Mouse (Mus musculus) small intestine, adult 2 months (tissue): ENCODE measurements at regions not wholly inside any gene's neighbourhood (a gene's known extent, or its start where the extent isn't known, plus 50 kb on each side); places are given as distances from the start of the nearest gene placed in this dataset.

ENCODE experiments used
- CTCF ChIP-seq: fragments of 200-500 bp; IDR thresholded peaks from 2 replicates; pipeline ENCODE4 v1.5.1; 2012; ENCODE audit warnings: low read depth, mild to moderate bottlenecking, control low read depth, inconsistent platforms, low read length, moderate library complexity, mixed read lengths; ENCODE audit not compliant: insufficient replicate concordance, insufficient read length; ENCODE audit errors: extremely low read depth
- POLR2A ChIP-seq: fragments of 200-500 bp; IDR thresholded peaks from 2 replicates; pipeline ENCODE4 v1.6.1; 2012; ENCODE audit warnings: low read depth, mild to moderate bottlenecking, control low read depth, inconsistent platforms, low read length, moderate library complexity

- no peak for TF ChIP-seq CTCF
- no peak for TF ChIP-seq POLR2A
Measured at GRCm38 (mm10) chr9:23168149-23168548, 54.7 kb upstream of the Bmper start.
